Mouse (Mus musculus) embryonic facial prominence, embryonic 11.5 days (tissue): Measurements from ENCODE around the gene Ppp3cb. TPM values are rescaled to one million over a fixed set of nuclear protein-coding genes. Genes with fewer than 3 reads are reported as not detected.

ENCODE experiments used
- ATAC-seq: fragments of 200-750 bp; cut with Nextera tagmentation; replicated peaks from 2 replicates; pipeline ENCODE4 v1.8.0; 2017; ENCODE audit warnings: low read depth; ENCODE audit not compliant: insufficient number of reproducible peaks, low FRiP score, low TSS enrichment
- DNase-seq: peaks from one replicate; pipeline ENCODE4 v3.0.0-alpha.2; 2015; ENCODE audit warnings: low spot score
- H3K27ac ChIP-seq: fragments of 300-500 bp; sonication (generic); replicated peaks from 2 replicates; pipeline ENCODE4 v1.5.1; 2014; ENCODE audit warnings: mild to moderate bottlenecking, low read depth, low read length, control low read depth
- H3K27me3 ChIP-seq: fragments of 300-500 bp; sonication (generic); 2 replicates; pipeline ENCODE4 v1.6.1; 2014; ENCODE audit warnings: mild to moderate bottlenecking, low read length, moderate library complexity, mixed read lengths; ENCODE audit not compliant: control insufficient read depth, insufficient read depth
- H3K36me3 ChIP-seq: fragments of 300-500 bp; sonication (generic); replicated peaks from 2 replicates; pipeline ENCODE4 v1.6.1; 2014; ENCODE audit warnings: low read depth, mild to moderate bottlenecking, low read length, moderate library complexity, mixed read lengths; ENCODE audit not compliant: control insufficient read depth, insufficient read depth
- H3K4me1 ChIP-seq: fragments of 300-500 bp; sonication (generic); 2 replicates; pipeline ENCODE4 v1.6.1; 2014; ENCODE audit warnings: low read length, mixed read lengths; ENCODE audit not compliant: control insufficient read depth, insufficient read depth
- H3K4me2 ChIP-seq: fragments of 300-500 bp; sonication (generic); 2 replicates; pipeline ENCODE4 v1.6.1; 2014; ENCODE audit warnings: low read depth, mild to moderate bottlenecking, control low read depth, low read length, moderate library complexity
- H3K4me3 ChIP-seq: fragments of 300-500 bp; sonication (generic); 2 replicates; pipeline ENCODE4 v1.5.1; 2014; ENCODE audit warnings: low read depth, low read length, control low read depth
- H3K9ac ChIP-seq: fragments of 300-500 bp; sonication (generic); replicated peaks from 2 replicates; pipeline ENCODE4 v1.6.1; 2014; ENCODE audit warnings: mild to moderate bottlenecking, control low read depth, low read length
- H3K9me3 ChIP-seq: fragments of 300-500 bp; sonication (generic); replicated peaks from 2 replicates; pipeline ENCODE4 v1.6.1; 2016; ENCODE audit warnings: mild to moderate bottlenecking, low read length, inconsistent platforms, mixed read lengths; ENCODE audit not compliant: control insufficient read depth
- WGBS: fragments of 180-500 bp; shearing (Covaris S2); extraction: QIAGEN DNeasy Blood & Tissue Kit; methylation state at CpG from one replicate; pipeline ENCODE4 v1.1.7; 2014; 5-methylcytosine and 5-hydroxymethylcytosine counted together
- polyA plus RNA-seq: library from polyadenylated mRNA; unstranded; fragments of >200 nt; fragmentation: Nextera tagmentation; extraction: Ambion mirVana; gene quantifications from 2 replicates; pipeline ENCODE4 v1.2.1, GENCODE M21; 2014

The Ppp3cb gene
- polyA plus RNA-seq, 1 experiment from 2014 or later: 62.5 TPM

DNA sequence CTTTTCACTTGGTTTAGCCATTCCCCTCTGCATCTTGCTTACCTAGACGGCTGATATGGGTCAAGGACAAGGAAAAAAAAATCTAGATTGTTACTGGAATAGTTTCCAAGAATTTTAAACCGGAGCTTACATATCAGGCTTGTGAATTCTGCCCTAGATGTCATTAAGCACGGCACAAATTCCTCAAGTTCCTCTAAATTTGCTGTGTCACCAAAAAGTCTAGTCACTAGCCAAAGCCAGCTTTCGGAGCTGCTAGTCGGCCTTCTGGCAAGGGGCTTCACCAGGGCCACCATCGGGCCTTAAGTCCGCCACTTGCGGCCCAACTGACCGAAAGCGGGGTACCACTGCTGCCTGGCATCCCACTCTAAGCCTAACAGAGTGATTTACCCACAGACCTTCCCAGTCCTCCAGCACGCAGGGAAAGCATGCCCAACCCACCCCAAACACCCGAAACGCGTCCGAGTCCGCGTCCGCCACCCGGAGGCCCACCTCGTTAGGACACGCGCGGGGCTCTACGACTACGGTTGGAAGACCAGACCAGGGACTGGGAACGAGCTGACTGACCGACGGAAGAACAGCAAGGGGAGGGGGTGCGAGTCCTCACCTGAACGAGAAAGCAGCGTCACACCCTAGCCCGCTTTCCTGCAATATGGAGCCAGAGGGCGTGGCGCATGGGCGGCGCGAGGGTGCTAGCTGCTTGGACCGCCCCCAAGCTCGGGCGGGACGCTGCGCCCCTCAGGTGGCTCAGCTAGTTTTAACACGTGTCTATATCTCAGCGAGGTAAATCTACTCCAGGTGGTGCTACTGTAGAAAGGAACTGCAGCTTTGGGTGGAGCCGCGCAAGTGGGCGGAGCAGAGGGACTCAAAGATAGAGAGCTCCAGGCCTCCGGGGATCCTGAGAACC, 66.8 kb downstream of the Ppp3cb start, which contains the start of gene Anxa7:
Gene Anxa7, minus strand, starts transcription at position 843 of the 904 bp plus-strand sequence.
- no peaks in the 10 kb centered on the region for H3K36me3 ChIP-seq
- no peaks in the 10 kb centered on the region for H3K27me3 ChIP-seq
- peak within 1 kb of the TSS; percentile 65 for H3K4me3 ChIP-seq
- ATAC-seq (peak; percentile 91), DNase-seq (peak; percentile 85)
- WGBS: under 1% methylated on average over 48 of the region's 48 CpGs
- no peaks in the 10 kb centered on the region for H3K4me1 ChIP-seq
- H3K27ac ChIP-seq: peak within 1 kb of the TSS; percentile 65
- peak within 1 kb of the TSS; percentile 75 for H3K4me2 ChIP-seq
- no peaks in the 10 kb centered on the region for H3K9me3 ChIP-seq
- peak within 1 kb of the TSS; percentile 62 for H3K9ac ChIP-seq

DNA sequence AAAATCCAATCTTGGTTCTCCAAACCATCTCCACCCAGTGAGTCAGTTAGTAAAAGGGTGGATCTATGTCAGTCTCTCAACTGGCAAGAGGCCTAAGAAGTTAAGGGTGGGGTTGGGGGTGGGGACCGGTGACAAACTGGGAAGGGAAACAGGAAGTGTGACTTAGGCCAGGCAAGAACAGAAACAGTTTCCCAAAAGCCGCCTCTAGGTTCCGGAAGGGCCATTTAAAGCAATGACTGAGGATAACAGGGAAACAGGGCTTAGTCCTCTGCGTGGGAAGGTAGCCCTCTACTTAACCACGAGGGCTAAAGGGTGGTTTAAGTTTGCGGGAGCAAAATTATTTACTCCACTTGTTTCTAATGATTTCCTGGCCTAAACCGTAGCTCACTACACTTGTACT, 67.6 kb downstream of the Ppp3cb start:
- Histone ChIP-seq H3K36me3 (no peaks in the 10 kb centered on the region), H3K27ac (no peak overlapping the region), H3K4me2 (peak overlapping the region; percentile 28), H3K9me3 (no peaks in the 10 kb centered on the region), H3K9ac (no peak overlapping the region), H3K27me3 (no peaks in the 10 kb centered on the region), H3K4me1 (no peaks in the 10 kb centered on the region), H3K4me3 (peak overlapping the region; percentile 65)
- WGBS: 6% methylated on average over 7 of the region's 7 CpGs
- ATAC-seq (no peak), DNase-seq (peak; percentile 48)

DNA sequence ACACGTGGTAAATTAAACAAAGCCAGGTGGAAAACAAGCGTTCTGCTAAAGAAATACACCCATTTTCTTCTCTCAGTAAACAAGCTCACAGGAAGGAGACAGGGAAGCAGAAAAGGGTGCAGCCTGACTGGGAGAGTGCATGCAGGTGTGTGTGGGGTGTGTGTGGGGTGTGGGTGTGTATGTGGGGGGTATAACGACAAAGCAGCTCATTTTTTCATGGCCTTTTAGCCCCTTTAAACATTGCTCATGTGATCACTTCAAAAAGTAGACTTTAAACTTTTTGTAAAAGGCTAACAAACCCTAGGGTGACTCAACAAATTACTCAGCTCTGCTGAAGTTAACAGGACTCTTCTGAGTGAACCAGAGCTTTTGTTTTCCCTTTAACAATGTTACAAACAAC, 68.0 kb downstream of the Ppp3cb start:
- Histone ChIP-seq H3K4me3 (no peak overlapping the region), H3K4me1 (no peaks in the 10 kb centered on the region), H3K27me3 (no peaks in the 10 kb centered on the region), H3K4me2 (no peak overlapping the region), H3K27ac (no peak overlapping the region), H3K36me3 (no peaks in the 10 kb centered on the region), H3K9ac (no peak overlapping the region), H3K9me3 (no peaks in the 10 kb centered on the region)
- DNase-seq (no peak), ATAC-seq (no peak)
- WGBS: 46% methylated on average over 3 of the region's 3 CpGs

DNA sequence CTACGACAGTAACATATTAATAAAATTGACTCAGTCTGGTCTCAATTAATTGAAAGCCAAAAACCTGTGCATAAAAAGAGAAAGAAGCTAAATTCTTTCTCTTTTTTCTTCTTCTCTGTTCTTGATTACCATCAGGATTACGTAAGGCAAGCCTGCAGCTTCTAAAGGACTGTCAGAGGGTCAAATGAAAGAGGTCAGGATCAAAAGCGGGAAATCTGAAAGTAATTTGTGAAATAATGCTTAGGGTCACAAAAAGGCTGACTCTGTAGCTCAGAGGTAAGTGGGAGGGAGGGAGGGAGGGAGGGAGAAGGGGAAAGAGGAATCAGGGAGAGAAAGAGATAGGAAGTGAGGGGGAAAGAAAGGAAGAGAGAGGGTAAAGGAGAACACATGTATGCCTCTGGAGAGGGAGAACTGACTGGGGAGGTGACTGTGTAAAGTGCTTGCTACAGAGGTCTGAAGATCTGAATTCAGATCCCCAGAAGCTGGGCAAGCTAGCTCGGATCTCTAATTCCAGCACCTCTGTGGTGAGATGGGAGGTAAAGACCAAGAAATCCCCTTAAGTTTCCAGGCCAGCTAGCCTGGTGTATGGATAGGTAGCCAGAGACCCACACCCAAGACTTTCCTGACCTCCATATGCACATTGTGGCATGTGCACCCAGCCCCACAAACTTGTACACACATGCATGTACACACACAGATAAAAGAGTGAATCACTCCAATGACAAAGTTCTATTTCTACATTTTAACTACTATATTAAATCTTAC, 68.9 kb downstream of the Ppp3cb start:
- Histone ChIP-seq H3K4me2 (no peak overlapping the region), H3K4me3 (no peak overlapping the region), H3K36me3 (no peaks in the 10 kb centered on the region), H3K4me1 (no peaks in the 10 kb centered on the region), H3K27ac (no peak overlapping the region), H3K9me3 (no peaks in the 10 kb centered on the region), H3K27me3 (no peaks in the 10 kb centered on the region), H3K9ac (no peak overlapping the region)
- ATAC-seq: no peak
- DNase-seq: peak; percentile 85
- WGBS: 21% methylated on average over 4 of the region's 4 CpGs

DNA sequence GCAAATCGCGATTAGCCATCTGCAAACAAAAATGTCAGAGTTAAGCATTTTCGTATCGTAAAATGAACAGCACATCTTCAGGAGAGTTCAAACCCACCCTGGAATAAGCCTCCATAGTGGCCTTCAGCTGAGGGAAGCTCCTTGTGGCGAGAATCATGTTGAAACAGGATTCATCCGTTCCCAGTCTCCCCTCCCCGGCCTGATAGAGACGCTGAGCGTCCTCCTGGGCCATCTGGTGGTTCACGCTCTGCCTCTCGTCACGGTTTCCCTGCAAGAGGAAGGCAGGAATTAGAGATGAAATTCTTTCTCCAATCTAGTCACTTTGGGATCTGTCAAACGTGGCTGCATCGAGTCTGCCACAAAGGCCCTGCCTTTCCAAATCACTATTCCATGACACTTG, 86.2 kb downstream of the Ppp3cb start:
- ATAC-seq (no peak), DNase-seq (peak; percentile 26)
- Histone ChIP-seq H3K4me2 (no peak overlapping the region), H3K9ac (no peak overlapping the region), H3K4me1 (no peaks in the 10 kb centered on the region), H3K9me3 (no peaks in the 10 kb centered on the region), H3K4me3 (no peak overlapping the region), H3K27ac (no peak overlapping the region), H3K36me3 (no peaks in the 10 kb centered on the region; the same call in 1 of the 2 replicates), H3K27me3 (no peaks in the 10 kb centered on the region)
- 71% methylated on average over 14 of the region's 14 CpGs for WGBS

DNA sequence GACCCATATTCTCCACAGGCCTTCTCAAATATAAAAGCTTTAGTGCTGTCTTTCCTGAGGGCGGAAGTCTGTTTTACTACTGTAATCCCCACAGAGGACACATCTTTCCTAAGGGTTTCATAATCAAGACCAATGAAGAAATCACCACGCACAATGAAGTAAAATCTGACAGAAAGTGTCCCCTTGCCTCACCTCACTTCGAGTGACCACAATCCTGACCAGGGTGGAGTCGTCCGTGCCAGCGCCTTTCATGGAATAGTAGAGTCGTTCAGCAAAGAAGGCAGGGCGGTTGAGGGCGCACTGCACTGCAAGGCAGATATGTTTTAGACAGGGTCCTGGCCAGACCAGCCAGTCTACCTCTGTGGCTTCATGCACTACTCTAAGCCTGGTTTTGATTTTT, 88.0 kb downstream of the Ppp3cb start:
- H3K4me2 ChIP-seq: no peak overlapping the region
- no peak overlapping the region for H3K9ac ChIP-seq
- H3K36me3 ChIP-seq: no peaks in the 10 kb centered on the region; the same call in 1 of the 2 replicates
- ATAC-seq (no peak), DNase-seq (no peak)
- 92% methylated on average over 9 of the region's 9 CpGs for WGBS
- H3K27me3 ChIP-seq: no peaks in the 10 kb centered on the region
- no peak overlapping the region for H3K27ac ChIP-seq
- no peaks in the 10 kb centered on the region for H3K9me3 ChIP-seq
- H3K4me1 ChIP-seq: no peaks in the 10 kb centered on the region
- H3K4me3 ChIP-seq: no peak overlapping the region

DNA sequence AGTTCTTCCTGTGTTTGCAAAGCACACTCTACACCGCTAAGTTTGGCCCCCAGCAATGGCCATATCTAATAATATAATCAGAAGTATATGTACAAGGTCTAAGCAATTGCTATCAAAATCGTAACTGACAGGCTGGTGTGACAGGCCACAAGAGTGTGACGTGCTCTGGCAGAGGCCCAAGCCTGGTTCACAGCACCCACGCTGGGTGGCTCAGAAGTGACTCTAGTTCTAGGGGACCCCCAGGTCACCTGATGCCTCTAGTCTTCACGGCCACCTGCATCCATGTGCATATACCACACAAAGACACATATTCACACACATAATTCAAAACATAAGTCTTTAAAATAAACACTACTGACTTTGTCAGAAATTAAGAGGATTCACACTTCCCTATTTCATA, 93.4 kb downstream of the Ppp3cb start:
- Histone ChIP-seq H3K27ac (no peak overlapping the region), H3K4me3 (no peak overlapping the region), H3K36me3 (no peaks in the 10 kb centered on the region), H3K9me3 (no peaks in the 10 kb centered on the region), H3K4me1 (no peaks in the 10 kb centered on the region), H3K4me2 (no peak overlapping the region), H3K27me3 (no peaks in the 10 kb centered on the region), H3K9ac (no peak overlapping the region)
- ATAC-seq: no peak
- no peak for DNase-seq
- WGBS: 89% methylated on average over 5 of the region's 5 CpGs
